ENCODE assay signal across 20 mouse cellular contexts in the genomic region with DNA sequence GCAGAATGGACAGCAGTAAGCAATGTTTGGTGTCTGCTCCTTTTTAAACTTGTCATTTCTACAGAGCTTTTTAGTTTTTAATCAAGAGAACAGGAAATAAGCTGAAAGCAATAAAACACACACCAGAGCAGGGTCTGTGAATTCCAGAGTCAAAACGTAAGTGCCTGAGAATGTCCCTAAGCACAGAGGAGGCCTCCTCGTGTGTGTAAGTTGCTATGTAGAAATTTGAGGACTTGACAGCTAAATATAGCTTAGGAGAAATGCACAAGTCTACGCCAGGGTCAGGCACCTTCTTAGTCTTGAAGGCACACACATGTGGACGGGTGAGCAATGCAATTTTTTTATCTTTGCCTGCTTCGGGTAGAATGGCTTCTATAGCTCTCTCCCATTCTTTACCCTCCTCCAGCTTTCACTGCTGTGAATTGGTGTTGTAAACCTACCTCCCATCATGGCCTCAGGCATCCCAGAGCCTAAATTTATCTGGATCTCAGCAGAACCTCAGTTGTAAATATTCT.
DNase-seq lines count a peak whose midpoint lies in the region; ATAC-seq and TF ChIP-seq lines count a peak whose summit lies in the region.
"Had no signal": no experiment of that assay in that cellular context is flagged by ENCODE, and none has a peak within 500 bp of the region (broad histone marks: within the 10 kb centered on the region; RNA-seq: fewer than 3 reads in every experiment).

No protein-coding gene starts in this region.

- no peaks in the 10 kb centered on the region for H3K9me3 ChIP-seq in embryonic facial prominence, embryonic 12.5 days
- H3K9me3 ChIP-seq in embryonic facial prominence, embryonic 10.5 days: no peaks in the 10 kb centered on the region
- no peaks in the 10 kb centered on the region for H3K9me3 ChIP-seq in heart, embryonic 16.5 days (replicated peaks; ENCODE audit: control insufficient read depth, low read length)
- no peaks in the 10 kb centered on the region for H3K9me3 ChIP-seq in lung, embryonic 14.5 days (ENCODE audit: low read depth, low read length)
- H3K9me3 ChIP-seq in limb, embryonic 14.5 days (ENCODE audit: control insufficient read depth, low read length): no peaks in the 10 kb centered on the region
- H3K9me3 ChIP-seq: embryonic facial prominence, embryonic 15.5 days; forebrain, embryonic 12.5 days had no signal

- H3K4me2 ChIP-seq in embryonic facial prominence, embryonic 12.5 days (replicated peaks): no peak overlapping the region
- H3K4me2 ChIP-seq in heart, embryonic 16.5 days (ENCODE audit: low read depth, low read length): no peak overlapping the region; the same call in 1 of the 2 replicates
- H3K4me2 ChIP-seq in lung, embryonic 14.5 days: no peak overlapping the region
- no peak overlapping the region; the same call in 1 of the 2 replicates for H3K4me2 ChIP-seq in limb, embryonic 14.5 days (replicated peaks; ENCODE audit: low read depth, low read length, severe bottlenecking)
- H3K4me2 ChIP-seq: embryonic facial prominence, embryonic 15.5 days; forebrain, embryonic 12.5 days had no signal

- ATAC-seq in embryonic facial prominence, embryonic 12.5 days (ENCODE audit: insufficient number of reproducible peaks, insufficient read depth, low FRiP score, low TSS enrichment): no peak; the same call in 1 of the 2 replicates
- ATAC-seq in heart, embryonic 16.5 days (replicated peaks; ENCODE audit: extremely low read depth, insufficient read depth, low FRiP score): no peak; the same call in 1 of the 2 replicates
- no peak for ATAC-seq in lung, embryonic 14.5 days (ENCODE audit: insufficient read depth)
- peak; percentile 71 for ATAC-seq in limb, embryonic 14.5 days (ENCODE audit: low FRiP score, low read depth)
- ATAC-seq: inflammation-experienced regulatory T-cells, adult 6 months; midbrain, embryonic 16.5 days had no signal

- no peak overlapping the region for H3K9ac ChIP-seq in embryonic facial prominence, embryonic 12.5 days
- no peak overlapping the region for H3K9ac ChIP-seq in heart, embryonic 16.5 days (ENCODE audit: low read length)
- no peak overlapping the region for H3K9ac ChIP-seq in lung, embryonic 14.5 days
- H3K9ac ChIP-seq in limb, embryonic 14.5 days (ENCODE audit: low read depth, low read length, severe bottlenecking): no peak overlapping the region
- H3K9ac ChIP-seq: embryonic facial prominence, embryonic 15.5 days; forebrain, embryonic 12.5 days had no signal

- H3K27me3 ChIP-seq in embryonic facial prominence, embryonic 12.5 days: no peaks in the 10 kb centered on the region; the same call in 1 of the 2 replicates
- H3K27me3 ChIP-seq in embryonic facial prominence, embryonic 10.5 days (replicated peaks; ENCODE audit: low read depth, poor library complexity, severe bottlenecking): peaks cover 6% of the 10 kb centered on the region
- H3K27me3 ChIP-seq in heart, embryonic 16.5 days (ENCODE audit: control insufficient read depth, insufficient read depth, low read length): no peaks in the 10 kb centered on the region
- H3K27me3 ChIP-seq in lung, embryonic 14.5 days (ENCODE audit: insufficient read depth, low read length): no peaks in the 10 kb centered on the region
- H3K27me3 ChIP-seq in limb, embryonic 14.5 days (ENCODE audit: control insufficient read depth, insufficient read depth, low read length): no peaks in the 10 kb centered on the region
- H3K27me3 ChIP-seq: CH12.LX; embryonic facial prominence, embryonic 15.5 days had no signal

- H3K4me1 ChIP-seq in embryonic facial prominence, embryonic 12.5 days: 0 out of 2 replicates have a peak, but pooled peaks cover 7% of the 10 kb centered on the region
- peaks cover 26% of the 10 kb centered on the region for H3K4me1 ChIP-seq in embryonic facial prominence, embryonic 10.5 days
- 0 out of 2 replicates have a peak, but pooled peaks cover 8% of the 10 kb centered on the region for H3K4me1 ChIP-seq in heart, embryonic 16.5 days (ENCODE audit: control insufficient read depth, insufficient read depth, low read length)
- no peaks in the 10 kb centered on the region for H3K4me1 ChIP-seq in lung, embryonic 14.5 days (ENCODE audit: insufficient read depth)
- H3K4me1 ChIP-seq in limb, embryonic 14.5 days (ENCODE audit: control insufficient read depth, insufficient read depth, low read length): peaks cover 14% of the 10 kb centered on the region
- H3K4me1 ChIP-seq: embryonic facial prominence, embryonic 15.5 days; forebrain, embryonic 12.5 days had no signal

- no peaks in the 10 kb centered on the region for H3K36me3 ChIP-seq in embryonic facial prominence, embryonic 12.5 days
- H3K36me3 ChIP-seq in embryonic facial prominence, embryonic 10.5 days (replicated peaks): no peaks in the 10 kb centered on the region
- H3K36me3 ChIP-seq in heart, embryonic 16.5 days (ENCODE audit: control insufficient read depth, insufficient read depth): no peaks in the 10 kb centered on the region
- no peaks in the 10 kb centered on the region for H3K36me3 ChIP-seq in lung, embryonic 14.5 days (ENCODE audit: insufficient read depth)
- no peaks in the 10 kb centered on the region for H3K36me3 ChIP-seq in limb, embryonic 14.5 days (ENCODE audit: control insufficient read depth, insufficient read depth, low read length)
- H3K36me3 ChIP-seq: embryonic facial prominence, embryonic 15.5 days; forebrain, embryonic 12.5 days had no signal

- intact Hi-C loops in heart, postnatal 10 days (cut with DNase I): no loop called here

- TF ChIP-seq POLR2A in limb, embryonic 14.5 days (IDR thresholded peaks at IDR 0.05; ENCODE audit: borderline replicate concordance, extremely low read depth, insufficient read depth, insufficient read length): no peak

- DNase-seq in embryonic facial prominence, embryonic 10.5 days (ENCODE audit: low spot score): no peak
- DNase-seq in heart, postnatal 10 days: no peak
- peak; percentile 30 for DNase-seq in lung, embryonic 14.5 days
- no peak for DNase-seq in lung, postnatal 4 days
- peak; percentile 29 for DNase-seq in limb, embryonic 14.5 days (ENCODE audit: low spot score)
- no peak for DNase-seq in B cell, adult 2 months
- DNase-seq: adrenal gland, adult 8-10 months; cerebellum, adult 11-12 months; cerebellum, postnatal 36 days; gastrocnemius, postnatal 25 days; kidney, postnatal 25 days; lung, adult 18-20 months; thymus, adult 2 months had no signal

- 31% methylated on average over 5 of the region's 5 CpGs for WGBS in embryonic facial prominence, embryonic 12.5 days
- 38% methylated on average over 5 of the region's 5 CpGs for WGBS in embryonic facial prominence, embryonic 10.5 days
- 21% methylated on average over 5 of the region's 5 CpGs for WGBS in heart, embryonic 16.5 days
- WGBS in lung, embryonic 14.5 days: 16% methylated on average over 5 of the region's 5 CpGs
- WGBS in limb, embryonic 14.5 days: 24% methylated on average over 5 of the region's 5 CpGs

- no peak overlapping the region for H3K4me3 ChIP-seq in embryonic facial prominence, embryonic 12.5 days
- no peak overlapping the region for H3K4me3 ChIP-seq in embryonic facial prominence, embryonic 10.5 days
- no peak overlapping the region for H3K4me3 ChIP-seq in heart, embryonic 16.5 days (ENCODE audit: low read length)
- H3K4me3 ChIP-seq in lung, embryonic 14.5 days (ENCODE audit: low read depth, low read length): no peak overlapping the region
- H3K4me3 ChIP-seq in limb, embryonic 14.5 days (replicated peaks; ENCODE audit: low read length): no peak overlapping the region
- H3K4me3 ChIP-seq: embryonic facial prominence, embryonic 15.5 days; forebrain, embryonic 12.5 days had no signal

- no peak for TF ChIP-seq CTCF in lung, embryonic 14.5 days (IDR thresholded peaks at IDR 0.05; ENCODE audit: low read depth)

- peak overlapping the region; percentile 50 for H3K27ac ChIP-seq in embryonic facial prominence, embryonic 12.5 days
- no peak overlapping the region for H3K27ac ChIP-seq in embryonic facial prominence, embryonic 10.5 days (replicated peaks)
- H3K27ac ChIP-seq in heart, embryonic 16.5 days (ENCODE audit: low read length): peak overlapping the region; percentile 80
- H3K27ac ChIP-seq in lung, embryonic 14.5 days (ENCODE audit: low read depth): peak overlapping the region; percentile 46; the same call in 1 of the 2 replicates
- H3K27ac ChIP-seq in limb, embryonic 14.5 days (replicated peaks; ENCODE audit: low read depth, low read length): peak overlapping the region; percentile 49
- H3K27ac ChIP-seq: forebrain, embryonic 12.5 days had no signal

Comparison
In these comparisons a context has a peak if more than half of its experiments do, and no peak if none do; other contexts are left out.
1. DNase-seq: peak in lung, embryonic 14.5 days (single experiment) and limb, embryonic 14.5 days (single experiment); none in embryonic facial prominence, embryonic 10.5 days (single experiment), heart, postnatal 10 days (0 of 2), lung, postnatal 4 days (0 of 2) and B cell, adult 2 months (0 of 2).